Mouse (Mus musculus): Measurements from ENCODE around the gene Clstn2.

The Clstn2 gene

GRCm38 (mm10) chr9:97538075-97538779 is 494.8 kb downstream of the Clstn2 start:
- DNase-seq: peak; percentile 13

GRCm38 (mm10) chr9:97534196-97534595 is 498.8 kb downstream of the Clstn2 start:
- no peak for DNase-seq

- no peak for DNase-seq
These were observed 499.7 kb downstream of the Clstn2 start for GRCm38 (mm10) chr9:97533306-97533705.

- peak; percentile 10 for DNase-seq
These were observed 500.4 kb downstream of the Clstn2 start for GRCm38 (mm10) chr9:97532536-97532935.

GRCm38 (mm10) chr9:97527926-97528325 is 505.1 kb downstream of the Clstn2 start:
- DNase-seq: no peak

GRCm38 (mm10) chr9:97527276-97527675 is 505.7 kb downstream of the Clstn2 start:
- no peak for DNase-seq

GRCm38 (mm10) chr9:97525563-97525962 is 507.4 kb downstream of the Clstn2 start:
- DNase-seq: no peak

- no peak for DNase-seq
These were observed 508.1 kb downstream of the Clstn2 start for GRCm38 (mm10) chr9:97524861-97525260.

- no peak for DNase-seq
These were observed 512.2 kb downstream of the Clstn2 start for GRCm38 (mm10) chr9:97520771-97521170.

- no peak for DNase-seq
These were observed 516.0 kb downstream of the Clstn2 start for GRCm38 (mm10) chr9:97517006-97517405.

GRCm38 (mm10) chr9:97514639-97515038 is 518.3 kb downstream of the Clstn2 start:
- DNase-seq: no peak

GRCm38 (mm10) chr9:97512282-97512850 is 520.6 kb downstream of the Clstn2 start:
- DNase-seq: no peak

GRCm38 (mm10) chr9:97501416-97501815 is 531.6 kb downstream of the Clstn2 start:
- DNase-seq: no peak

- no peak for DNase-seq
These were observed 537.9 kb downstream of the Clstn2 start for GRCm38 (mm10) chr9:97495056-97495455.

GRCm38 (mm10) chr9:97491626-97492025 is 541.4 kb downstream of the Clstn2 start:
- DNase-seq: no peak

GRCm38 (mm10) chr9:97490591-97491176 is 542.3 kb downstream of the Clstn2 start:
- DNase-seq: no peak

GRCm38 (mm10) chr9:97486826-97487225 is 546.2 kb downstream of the Clstn2 start:
- DNase-seq: no peak

- no peak for DNase-seq
These were observed 551.8 kb downstream of the Clstn2 start for GRCm38 (mm10) chr9:97481187-97481586.

- DNase-seq: no peak
These were observed 556.0 kb downstream of the Clstn2 start for GRCm38 (mm10) chr9:97476961-97477360.

GRCm38 (mm10) chr9:97476456-97476855 is 556.5 kb downstream of the Clstn2 start:
- DNase-seq: no peak

- DNase-seq: peak; percentile 20
These were observed 558.1 kb downstream of the Clstn2 start for GRCm38 (mm10) chr9:97474896-97475295.

GRCm38 (mm10) chr9:97471014-97471591 is 561.9 kb downstream of the Clstn2 start:
- no peak for DNase-seq

GRCm38 (mm10) chr9:97460452-97460851 is 572.5 kb downstream of the Clstn2 start:
- DNase-seq: no peak

GRCm38 (mm10) chr9:97459745-97460144 is 573.2 kb downstream of the Clstn2 start:
- no peak for DNase-seq
